Comparison of ENCODE assay signal across 16 mouse cellular contexts in genomic region chr10:122901379-122901778, GRCm38 (mm10).
DNase-seq lines count a peak whose midpoint lies in the region; ATAC-seq lines count a peak whose summit lies in the region.
"Had no signal": no experiment of that assay in that cellular context is flagged by ENCODE, and none has a peak within 500 bp of the region (broad histone marks: within the 10 kb centered on the region; RNA-seq: fewer than 3 reads in every experiment).

No protein-coding gene starts in this region.

- WGBS in heart, embryonic 10.5 days, result 83% methylated on average over 5 of the region's 5 CpGs
- 80% methylated on average over 5 of the region's 5 CpGs for WGBS in midbrain, embryonic 11.5 days
- WGBS in midbrain, embryonic 16.5 days, result 75% methylated on average over 5 of the region's 5 CpGs
- WGBS in embryonic facial prominence, embryonic 15.5 days, result 69% methylated on average over 5 of the region's 5 CpGs

- no peak overlapping the region for H3K9ac ChIP-seq in midbrain, embryonic 11.5 days (ENCODE audit: low read length)
- no peak overlapping the region for H3K9ac ChIP-seq in midbrain, embryonic 16.5 days (ENCODE audit: low read depth, low read length)
- H3K9ac ChIP-seq in embryonic facial prominence, embryonic 15.5 days, result no peak overlapping the region
- H3K9ac ChIP-seq: intestine, embryonic 15.5 days; liver, embryonic 14.5 days; stomach, embryonic 15.5 days had no signal

- H3K27ac ChIP-seq in heart, embryonic 10.5 days, result no peak overlapping the region
- H3K27ac ChIP-seq in midbrain, embryonic 11.5 days (ENCODE audit: low read depth, low read length), result no peak overlapping the region
- H3K27ac ChIP-seq in midbrain, embryonic 16.5 days (ENCODE audit: low read length), result no peak overlapping the region
- H3K27ac ChIP-seq in embryonic facial prominence, embryonic 15.5 days (replicated peaks), result no peak overlapping the region
- H3K27ac ChIP-seq: heart, adult 2 months; intestine, embryonic 15.5 days; liver, embryonic 14.5 days; stomach, embryonic 15.5 days had no signal

- no peaks in the 10 kb centered on the region for H3K4me1 ChIP-seq in heart, embryonic 10.5 days
- peaks cover 9% of the 10 kb centered on the region; the same call in 1 of the 2 replicates for H3K4me1 ChIP-seq in midbrain, embryonic 11.5 days (ENCODE audit: control insufficient read depth, insufficient read depth, low read length)
- H3K4me1 ChIP-seq in midbrain, embryonic 16.5 days (ENCODE audit: control insufficient read depth, insufficient read depth, low read length), result peaks cover 6% of the 10 kb centered on the region; the same call in 1 of the 2 replicates
- H3K4me1 ChIP-seq in embryonic facial prominence, embryonic 15.5 days, result peaks cover 10% of the 10 kb centered on the region

- peak; percentile 88 for DNase-seq in heart, adult 11 months
- DNase-seq in heart, embryonic 10.5 days (ENCODE audit: low spot score), result no peak
- no peak for DNase-seq in midbrain, embryonic 11.5 days (ENCODE audit: low spot score, missing footprints)
- DNase-seq in thymus, postnatal 36 days, result peak; percentile 12 to 37
- no peak for DNase-seq in spleen, adult 18-20 months
- DNase-seq: adrenal gland, postnatal 25 days; heart, adult 2 months; heart, postnatal 14 days; kidney, postnatal 25 days; left cerebral cortex, postnatal 4 days had no signal

- H3K36me3 ChIP-seq in heart, embryonic 10.5 days, result no peaks in the 10 kb centered on the region
- no peaks in the 10 kb centered on the region for H3K36me3 ChIP-seq in midbrain, embryonic 11.5 days (ENCODE audit: control insufficient read depth, insufficient read depth, low read length)
- 0 out of 2 replicates have a peak, but pooled peaks cover 2% of the 10 kb centered on the region for H3K36me3 ChIP-seq in midbrain, embryonic 16.5 days (ENCODE audit: control insufficient read depth, insufficient read depth, low read length)
- H3K36me3 ChIP-seq in embryonic facial prominence, embryonic 15.5 days, result no peaks in the 10 kb centered on the region
- H3K36me3 ChIP-seq: G1E; intestine, embryonic 15.5 days; stomach, embryonic 15.5 days had no signal

- H3K9me3 ChIP-seq in heart, embryonic 10.5 days, result no peaks in the 10 kb centered on the region
- no peaks in the 10 kb centered on the region for H3K9me3 ChIP-seq in midbrain, embryonic 11.5 days (ENCODE audit: control insufficient read depth, low read length)
- no peaks in the 10 kb centered on the region for H3K9me3 ChIP-seq in midbrain, embryonic 16.5 days (replicated peaks; ENCODE audit: control insufficient read depth, low read length, poor library complexity, severe bottlenecking)
- H3K9me3 ChIP-seq in embryonic facial prominence, embryonic 15.5 days (replicated peaks), result no peaks in the 10 kb centered on the region
- H3K9me3 ChIP-seq: intestine, embryonic 15.5 days; stomach, embryonic 15.5 days had no signal

- H3K4me2 ChIP-seq in midbrain, embryonic 11.5 days, result no peak overlapping the region
- no peak overlapping the region for H3K4me2 ChIP-seq in midbrain, embryonic 16.5 days (ENCODE audit: low read length)
- no peak overlapping the region for H3K4me2 ChIP-seq in embryonic facial prominence, embryonic 15.5 days (replicated peaks)
- H3K4me2 ChIP-seq: intestine, embryonic 15.5 days; stomach, embryonic 15.5 days had no signal

- no peak overlapping the region for H3K4me3 ChIP-seq in heart, embryonic 10.5 days
- H3K4me3 ChIP-seq in midbrain, embryonic 11.5 days (ENCODE audit: low read depth, low read length), result no peak overlapping the region
- H3K4me3 ChIP-seq in midbrain, embryonic 16.5 days (ENCODE audit: low read depth, low read length), result no peak overlapping the region
- no peak overlapping the region for H3K4me3 ChIP-seq in embryonic facial prominence, embryonic 15.5 days (replicated peaks)
- H3K4me3 ChIP-seq: heart, adult 2 months; intestine, embryonic 15.5 days; stomach, embryonic 15.5 days had no signal

- H3K27me3 ChIP-seq in heart, embryonic 10.5 days (ENCODE audit: insufficient read depth, poor library complexity, severe bottlenecking), result no peaks in the 10 kb centered on the region
- no peaks in the 10 kb centered on the region for H3K27me3 ChIP-seq in midbrain, embryonic 11.5 days (ENCODE audit: control insufficient read depth, insufficient read depth, low read length)
- H3K27me3 ChIP-seq in midbrain, embryonic 16.5 days (ENCODE audit: control insufficient read depth, insufficient read depth, low read depth, low read length), result no peaks in the 10 kb centered on the region
- no peaks in the 10 kb centered on the region for H3K27me3 ChIP-seq in embryonic facial prominence, embryonic 15.5 days
- H3K27me3 ChIP-seq: intestine, embryonic 15.5 days; stomach, embryonic 15.5 days had no signal

- ATAC-seq in midbrain, embryonic 11.5 days (ENCODE audit: low FRiP score), result peak; percentile 35; the same call in 1 of the 2 replicates
- ATAC-seq in midbrain, embryonic 16.5 days, result no peak
- peak; percentile 59; the same call in 1 of the 2 replicates for ATAC-seq in embryonic facial prominence, embryonic 15.5 days (ENCODE audit: insufficient number of reproducible peaks, low FRiP score, low TSS enrichment, low read depth)
- ATAC-seq: intestine, embryonic 15.5 days had no signal

Comparison
In these comparisons a context has a peak if more than half of its experiments do, and no peak if none do; other contexts are left out.
1. DNase-seq: peak in heart, adult 11 months (single experiment) and thymus, postnatal 36 days (2 of 2); none in heart, embryonic 10.5 days (single experiment), midbrain, embryonic 11.5 days (single experiment) and spleen, adult 18-20 months (0 of 2).